Mouse (Mus musculus) MEL (cell line): ENCODE results near the gene Pard3.

ENCODE experiments used
- GABPA ChIP-seq: IDR thresholded peaks from 2 replicates; pipeline ENCODE4 v1.6.1; 2012; ENCODE audit warnings: low read depth, mild to moderate bottlenecking, inconsistent platforms, low read length, improper control_type of control experiment, moderate library complexity
- GATA1 ChIP-seq: IDR thresholded peaks from 2 replicates; pipeline ENCODE4 v1.6.1; 2011; ENCODE audit warnings: low read depth, low read length, improper control_type of control experiment
- POLR2A ChIP-seq, 2 experiments: IDR thresholded peaks; 2 replicates each; pipeline ENCODE4 v1.6.1; 2011 to 2012; ENCODE audit warnings: low read length in 2 of 2, mild to moderate bottlenecking in 2 of 2, control low read depth in 1 of 2, improper control_type of control experiment in 1 of 2, low read depth in 1 of 2, moderate library complexity in 1 of 2; ENCODE audit not compliant: control insufficient read depth in 1 of 2, insufficient read depth in 1 of 2, poor library complexity in 1 of 2
- POLR2AphosphoS2 ChIP-seq: IDR thresholded peaks from 2 replicates; pipeline ENCODE4 v1.6.1; 2011; ENCODE audit warnings: low read length, improper control_type of control experiment
- ZKSCAN1 ChIP-seq: IDR thresholded peaks from 2 replicates; pipeline ENCODE4 v1.6.1; 2012; ENCODE audit warnings: low read depth, mild to moderate bottlenecking, inconsistent platforms, low read length, improper control_type of control experiment, moderate library complexity

GRCm38 (mm10) chr8:127220615-127221014, 156.9 kb downstream of the Pard3 start:
- TF ChIP-seq POLR2A (IDR thresholded peaks at IDR 0.05; ENCODE audit: control insufficient read depth in 1 of 2, insufficient read depth in 1 of 2, low read depth in 1 of 2, low read length in 2 of 2, poor library complexity in 1 of 2) (no peak), GABPA (no peak), POLR2AphosphoS2 (no peak), ZKSCAN1 (no peak), GATA1 (no peak)
